Mouse (Mus musculus): ENCODE measurements at regions not wholly inside any gene's neighbourhood (a gene's known extent, or its start where the extent isn't known, plus 50 kb on each side); places are given as distances from the start of the nearest gene placed in this dataset.
"Not testable (repeated sequence)": the region's sequence is repeated elsewhere in the genome, so short reads cannot be mapped to it uniquely, and the experiment has no call there.

DNA sequence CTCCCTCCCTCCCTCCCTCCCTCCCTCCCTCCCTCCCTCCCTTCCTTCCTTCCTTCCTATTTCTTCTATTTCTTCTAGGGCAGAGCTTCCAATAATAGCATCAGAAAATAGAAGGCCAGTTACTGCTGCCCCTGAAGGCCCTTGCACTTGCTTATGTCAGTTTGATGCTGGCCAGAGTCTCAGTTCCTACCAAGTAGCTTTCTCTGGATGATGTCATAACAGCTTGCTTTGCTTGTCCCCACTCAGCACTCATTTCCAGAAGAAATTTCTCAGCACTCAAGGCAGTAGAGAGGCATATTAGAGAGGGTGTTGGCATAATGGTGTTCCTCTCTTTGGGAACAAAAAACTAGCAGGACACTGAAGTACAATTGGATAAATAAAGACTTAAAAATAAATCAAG lies 811.6 kb upstream of the 4930444P10Rik start:
- no peak for DNase-seq (ENCODE audit: extremely low spot score, low spot score)

DNA sequence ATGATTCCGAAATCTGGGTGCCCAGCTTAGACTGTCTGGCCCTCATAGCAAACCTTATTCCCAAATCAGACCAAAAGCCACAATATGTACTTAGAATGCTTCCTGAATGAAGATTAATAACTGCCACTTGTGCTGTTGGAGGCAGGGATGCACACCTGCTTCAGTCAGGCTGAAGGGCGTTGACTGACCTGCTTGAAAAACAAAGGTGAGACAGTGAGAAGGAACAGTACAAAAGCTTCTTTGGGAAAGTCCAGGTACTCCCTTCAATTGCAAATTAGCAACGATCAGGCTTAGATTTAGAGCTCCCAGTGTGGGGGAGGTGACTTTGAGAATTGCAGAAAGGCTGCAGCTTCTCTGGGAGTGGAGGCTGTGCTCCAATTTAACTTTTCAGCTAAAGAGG lies 775.3 kb upstream of the 4930444P10Rik start:
- DNase-seq (ENCODE audit: extremely low spot score, low spot score) = not testable (repeated sequence)

DNA sequence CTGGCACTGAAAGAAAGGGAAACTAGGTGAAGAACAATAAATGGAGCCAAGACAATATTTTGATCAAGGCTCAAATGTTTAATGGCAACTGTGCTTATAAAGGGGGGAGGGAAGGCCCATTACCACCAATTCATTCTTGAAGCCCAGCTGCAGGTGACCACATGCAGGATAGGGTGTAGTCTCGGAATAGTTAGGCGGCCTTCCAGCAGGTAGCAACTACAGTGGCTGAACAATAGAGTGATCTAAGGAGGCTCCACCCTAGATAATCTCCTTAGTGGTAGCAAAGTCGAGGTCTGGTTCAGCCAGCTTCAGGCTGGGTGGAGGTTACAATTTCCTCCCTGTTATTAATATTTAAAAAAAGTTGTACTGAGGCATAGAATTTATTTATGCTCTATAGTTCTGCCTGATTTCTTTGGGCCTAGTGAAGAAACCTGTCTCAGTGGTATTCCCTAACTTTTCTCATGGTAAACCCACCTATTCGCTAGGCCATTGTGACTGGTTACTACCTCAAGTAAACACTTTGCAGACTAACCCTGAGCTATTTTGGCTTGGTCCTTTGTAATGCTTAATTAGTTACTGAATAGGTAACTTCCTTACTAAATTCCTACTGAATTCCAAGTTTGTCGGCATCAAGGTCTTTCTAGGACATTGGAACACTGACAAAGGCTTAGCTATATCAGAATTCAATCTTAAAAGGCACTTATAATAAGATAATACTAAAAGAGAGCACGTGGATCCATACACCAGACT lies 774.1 kb upstream of the 4930444P10Rik start:
- not testable (repeated sequence) for DNase-seq (ENCODE audit: extremely low spot score, low spot score)

DNA sequence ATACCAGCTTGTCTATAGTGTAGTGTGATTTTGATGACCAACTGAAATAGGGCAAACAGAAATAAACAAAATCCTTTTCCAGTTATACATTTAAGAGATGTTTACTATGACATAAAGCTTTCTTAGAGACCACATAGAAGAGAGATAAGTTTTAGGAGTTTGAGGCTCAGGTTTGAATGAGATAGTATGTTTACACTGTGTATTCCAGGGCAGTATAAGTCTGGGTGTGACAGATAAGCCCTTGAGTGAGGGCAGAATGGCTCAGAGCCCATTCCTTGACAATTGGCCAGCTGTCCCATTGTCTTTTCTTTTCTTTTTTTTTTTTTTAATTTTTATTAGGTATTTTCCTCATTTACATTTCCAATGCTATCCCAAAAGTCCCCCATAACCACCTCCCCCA lies 744.0 kb upstream of the 4930444P10Rik start:
- DNase-seq (ENCODE audit: extremely low spot score, low spot score) = no peak

DNA sequence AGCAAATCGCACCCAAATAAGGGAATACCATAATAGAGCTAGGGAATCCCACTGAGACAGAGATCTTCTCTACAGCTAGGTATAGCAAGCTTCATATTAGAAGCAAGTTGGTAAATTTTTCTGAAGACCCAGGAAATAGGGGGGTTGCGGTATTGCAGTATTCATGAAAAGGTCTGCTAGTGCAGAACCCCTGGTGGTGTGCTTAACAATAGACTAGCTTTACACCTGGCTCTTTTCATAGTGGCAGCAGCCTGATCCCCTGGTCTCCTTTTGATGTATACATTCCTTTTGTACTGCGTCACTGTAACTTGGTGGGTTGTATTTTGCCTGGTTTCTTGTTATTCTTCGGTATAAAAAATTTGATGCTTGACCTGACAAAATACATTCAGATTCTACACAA lies 731.6 kb upstream of the 4930444P10Rik start:
- DNase-seq (ENCODE audit: extremely low spot score, low spot score) = not testable (repeated sequence)

DNA sequence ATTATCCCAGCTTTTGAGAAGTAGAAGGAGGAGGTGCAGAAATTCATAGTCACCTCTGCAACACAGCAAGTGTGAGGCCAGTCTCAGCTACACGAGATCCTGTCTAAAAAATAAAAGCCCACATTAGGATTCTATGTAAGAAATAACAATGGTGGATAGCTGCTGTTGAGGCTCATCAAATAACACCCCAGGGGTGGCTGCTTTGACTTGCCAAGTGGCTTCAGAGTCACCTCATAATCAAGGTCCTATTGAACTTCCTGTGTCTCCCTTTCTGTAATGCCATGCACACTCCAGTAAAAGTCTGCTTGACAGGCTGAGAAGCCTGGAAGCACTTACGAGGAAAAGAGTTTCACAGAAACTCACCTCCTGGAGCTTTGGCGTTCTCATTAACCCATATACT lies 730.9 kb upstream of the 4930444P10Rik start:
- DNase-seq (ENCODE audit: extremely low spot score, low spot score) = no peak

DNA sequence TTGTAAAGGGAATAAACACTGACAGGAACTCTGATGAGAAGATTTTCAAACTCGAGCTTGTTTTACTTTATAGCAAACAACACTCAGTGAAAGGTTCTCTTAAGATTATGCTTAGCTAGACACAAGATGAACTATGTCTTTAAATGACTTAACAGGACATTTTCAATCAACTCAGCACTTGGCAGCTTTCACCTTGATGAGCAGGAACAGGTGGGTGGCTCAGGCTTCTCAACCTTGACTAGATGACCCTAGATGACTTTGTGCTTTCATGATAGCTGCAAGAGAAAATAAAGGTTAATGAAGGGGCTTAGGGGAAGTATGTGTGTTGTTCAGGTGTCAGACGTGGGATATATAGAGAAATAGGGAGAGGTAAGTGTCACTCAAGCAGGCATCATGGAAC lies 728.1 kb upstream of the 4930444P10Rik start:
- DNase-seq (ENCODE audit: extremely low spot score, low spot score) = no peak

DNA sequence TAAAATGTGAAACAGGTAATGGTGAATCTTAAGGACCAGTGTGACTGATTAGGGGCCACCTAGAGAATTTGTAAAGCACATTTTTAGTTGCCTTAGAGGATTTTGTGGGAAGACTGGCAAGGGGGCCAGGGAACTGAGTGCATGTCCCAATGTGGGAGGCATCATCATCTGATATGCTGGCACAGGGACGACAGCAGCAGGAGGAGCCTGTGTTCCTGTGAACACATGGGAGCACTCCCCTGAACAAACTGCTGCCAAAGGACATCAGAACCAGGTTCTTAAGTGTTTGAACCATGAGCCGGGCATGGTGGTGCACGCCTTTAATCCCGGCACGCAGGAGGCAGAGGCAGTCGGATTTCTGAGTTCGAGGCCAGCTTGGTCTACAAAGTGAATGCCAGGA lies 723.4 kb upstream of the 4930444P10Rik start:
- DNase-seq (ENCODE audit: extremely low spot score, low spot score) = no peak

DNA sequence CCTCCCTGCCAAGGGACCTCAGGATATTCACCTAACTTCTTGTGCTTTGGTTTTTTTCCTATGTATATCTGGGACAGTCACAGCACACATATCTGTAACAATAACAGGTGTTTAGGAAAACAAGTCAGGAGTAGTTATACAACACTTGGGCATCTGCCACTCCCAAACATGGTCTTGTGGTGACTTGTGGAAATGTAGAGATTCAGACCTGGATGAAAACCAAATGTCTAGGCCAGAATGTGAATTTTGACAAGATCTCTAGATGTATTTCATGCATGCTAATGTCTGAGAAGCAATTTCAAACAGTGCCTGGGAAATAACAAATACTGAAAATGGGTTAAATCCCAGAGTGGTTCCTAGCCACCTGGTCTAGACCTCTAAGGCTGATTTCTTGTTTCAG lies 722.6 kb upstream of the 4930444P10Rik start:
- no peak for DNase-seq (ENCODE audit: extremely low spot score, low spot score)

DNA sequence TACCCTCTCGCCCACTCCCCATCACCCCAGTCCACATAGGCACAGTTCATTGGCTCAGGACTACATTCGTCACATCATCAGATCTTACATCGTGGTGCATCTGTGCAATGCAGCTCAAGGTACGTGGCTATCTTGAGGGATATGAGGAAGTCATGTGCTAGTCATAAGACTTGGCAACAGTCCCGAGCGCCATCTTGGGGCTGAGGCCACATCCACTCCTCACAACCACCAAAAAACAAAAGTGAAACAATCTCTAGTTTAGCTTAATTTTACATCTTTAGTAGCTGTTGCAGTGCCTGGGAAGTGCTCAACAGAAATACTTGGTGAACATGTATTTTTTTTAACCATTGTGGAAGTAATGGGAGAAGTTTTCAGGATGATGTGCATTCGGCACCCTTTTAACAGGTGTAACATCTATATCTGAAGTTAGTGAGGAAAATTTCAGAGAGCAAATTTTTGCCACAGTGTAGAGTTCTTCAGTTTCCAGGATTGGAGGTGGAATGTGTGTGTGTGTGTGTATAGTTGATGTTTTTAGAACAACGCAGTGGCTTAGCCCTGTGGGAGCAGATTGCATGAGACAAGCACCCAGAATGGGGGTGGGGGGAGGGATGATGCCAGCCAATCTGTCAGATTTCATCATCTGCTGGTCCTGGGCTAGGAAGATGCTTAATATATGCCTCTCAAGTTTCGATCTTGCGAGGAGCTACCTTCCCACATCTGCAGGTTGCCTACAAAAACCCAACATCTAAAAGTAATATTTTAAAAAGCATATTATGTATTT lies 716.4 kb upstream of the 4930444P10Rik start:
- DNase-seq (ENCODE audit: extremely low spot score, low spot score) = no peak

DNA sequence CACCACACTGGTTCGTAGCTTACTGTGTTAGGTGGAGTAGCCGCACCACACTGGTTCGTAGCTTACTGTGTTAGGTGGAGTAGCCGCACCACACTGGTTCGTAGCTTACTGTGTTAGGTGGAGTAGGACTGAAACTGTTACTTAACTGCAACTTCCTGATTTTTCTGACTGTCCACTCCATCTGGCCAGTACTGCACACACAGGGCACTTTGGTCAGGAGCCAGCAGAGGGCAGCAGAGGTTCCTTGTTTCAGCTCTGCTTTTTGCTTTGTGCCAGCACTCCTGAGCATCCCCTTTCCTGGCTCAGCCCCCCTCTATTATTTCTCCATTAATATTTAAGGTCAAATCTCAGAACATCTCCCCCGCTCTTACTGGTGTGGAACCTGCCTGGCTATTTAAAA lies 705.2 kb upstream of the 4930444P10Rik start:
- DNase-seq (ENCODE audit: extremely low spot score, low spot score) = peak; percentile 73

DNA sequence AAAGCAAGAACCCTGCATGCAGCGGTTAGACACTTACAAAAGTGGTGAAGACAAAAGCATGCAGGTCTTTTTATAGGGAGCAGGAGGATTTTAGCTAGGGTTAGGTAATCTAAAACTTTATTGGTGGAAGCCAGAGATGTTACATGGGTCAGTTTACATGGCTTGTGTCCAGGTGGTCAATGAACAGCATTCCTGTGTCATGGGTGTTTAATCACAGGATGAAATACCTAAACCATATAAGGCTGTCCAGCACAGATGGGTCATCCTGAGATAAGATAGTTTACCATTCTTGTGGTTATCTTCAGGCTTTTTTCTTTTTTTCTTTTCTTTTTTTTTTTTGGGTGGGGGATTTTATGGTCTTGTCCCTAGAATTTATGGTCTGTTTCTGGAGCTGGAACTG lies 703.3 kb upstream of the 4930444P10Rik start:
- DNase-seq (ENCODE audit: extremely low spot score, low spot score) = no peak

DNA sequence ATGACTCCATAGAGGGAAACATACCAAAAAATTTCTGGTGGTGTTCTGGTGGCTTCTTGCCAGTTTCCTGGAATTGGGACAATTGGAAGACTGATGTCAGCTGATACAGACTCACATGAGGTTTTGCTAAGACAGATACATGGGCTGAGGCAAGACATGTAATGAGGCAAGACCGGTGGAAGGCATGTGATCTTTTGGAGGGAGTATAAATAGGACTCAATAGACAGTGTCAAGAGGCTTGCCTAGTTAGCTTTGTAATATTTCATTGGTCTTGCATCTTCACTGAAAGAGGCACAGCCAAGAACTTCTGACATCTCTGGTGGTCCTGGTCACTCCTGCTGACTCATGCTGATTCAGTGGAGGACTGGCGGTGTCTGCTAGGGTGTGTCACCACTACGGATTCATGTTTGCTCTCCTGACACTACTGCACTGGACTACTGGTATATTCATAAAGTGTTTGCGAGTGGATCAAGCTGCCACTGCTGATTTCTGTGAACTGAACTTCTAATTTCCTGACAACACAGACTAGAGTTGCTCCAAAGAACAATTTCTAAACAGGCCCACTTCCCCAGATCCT lies 697.7 kb upstream of the 4930444P10Rik start:
- DNase-seq (ENCODE audit: extremely low spot score, low spot score) = no peak

DNA sequence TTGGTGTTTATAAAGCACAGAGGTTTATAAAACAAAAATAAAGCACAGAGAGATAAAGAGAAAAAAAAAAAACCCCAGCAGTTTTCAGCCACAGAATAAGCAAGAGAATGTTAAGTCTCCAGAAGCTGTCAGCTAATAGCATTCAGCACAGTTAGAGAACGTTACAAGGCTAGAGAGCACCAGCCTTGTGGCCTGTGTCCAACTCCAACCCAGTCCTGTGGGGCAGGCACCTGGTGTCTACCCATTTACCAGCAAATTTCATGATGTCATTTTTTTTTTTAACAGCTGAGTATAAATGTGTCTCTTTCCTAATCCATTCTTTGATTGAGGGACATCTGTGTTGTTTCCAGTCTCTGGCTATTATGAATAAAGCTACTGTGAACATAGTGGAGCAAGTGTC lies 686.7 kb upstream of the 4930444P10Rik start:
- no peak for DNase-seq (ENCODE audit: extremely low spot score, low spot score)

DNA sequence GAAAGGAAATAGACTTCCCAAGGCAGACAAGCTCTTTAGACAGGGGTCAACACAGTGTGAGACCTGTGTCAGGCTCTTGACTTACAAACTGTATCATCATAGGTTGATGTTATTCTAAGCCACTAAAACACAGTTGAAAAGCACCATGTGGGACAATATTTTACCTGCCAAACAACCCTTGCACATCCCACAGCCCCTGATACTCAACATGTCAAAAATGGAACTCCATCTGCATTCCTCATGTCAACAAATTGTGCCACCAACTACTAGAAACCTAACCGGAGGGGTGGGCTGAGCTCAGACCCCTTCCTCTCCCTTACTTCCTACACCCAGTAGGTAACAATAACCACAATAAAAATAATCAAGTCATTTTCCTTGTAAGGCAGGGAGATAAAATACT lies 667.8 kb upstream of the 4930444P10Rik start:
- no peak for DNase-seq (ENCODE audit: extremely low spot score, low spot score)

Data from neural tube, embryonic 10.5 days (tissue).